Mouse (Mus musculus): ENCODE results near the gene Nfic. TPM values are rescaled to one million over a fixed set of nuclear protein-coding genes. Genes with fewer than 3 reads are reported as not detected.

The Nfic gene
- polyA plus RNA-seq, 1 experiment from 2014 or later, result 41.8 TPM

- POLR2A ChIA-PET, result interaction anchor here (1.1 to 1.5 kb wide), 3 partner anchors 11 to 16 kb away, joined by 3 to 4 read pairs (median 3); partner anchors contain the start of gene 4930404N11Rik
- no peak for ATAC-seq
- no peak for DNase-seq (ENCODE audit: low read depth, low spot score)
- CTCF ChIA-PET, result interaction anchor here (1.5 to 2.0 kb wide), 2 partner anchors 15 to 84 kb away, joined by 3 to 5 read pairs; partner anchors contain the start of gene Pip5k1c
- no peaks in the 10 kb centered on the region for H3K27me3 ChIP-seq
- no peak for TF ChIP-seq CTCF (IDR thresholded peaks at IDR 0.05)
- in situ Hi-C loops (cut with MboI; ENCODE audit: low pct_unique_long_range_greater_than_20kb), result no loop called here
These were observed 78.7 kb downstream of the Nfic start for GRCm38 (mm10) chr10:81376561-81377361.

- DNase-seq (ENCODE audit: low read depth, low spot score) (no peak), ATAC-seq (no peak)
- no peaks in the 10 kb centered on the region for H3K27me3 ChIP-seq
- ChIA-PET CTCF (interaction anchor here (2.0 kb wide), 1 partner anchor 83 kb away, joined by 5 read pairs; the partner anchor contains the start of gene Pip5k1c), POLR2A (interaction anchor here (1.5 kb wide), 1 partner anchor 9 kb away, joined by 4 read pairs; the partner anchor contains the start of gene 4930404N11Rik)
- no peak for TF ChIP-seq CTCF (IDR thresholded peaks at IDR 0.05)
- in situ Hi-C loops (cut with MboI; ENCODE audit: low pct_unique_long_range_greater_than_20kb), result no loop called here
These were observed 80.1 kb downstream of the Nfic start for GRCm38 (mm10) chr10:81375322-81375721.

GRCm38 (mm10) chr10:81367207-81367495, 88.3 kb downstream of the Nfic start:
- TF ChIP-seq CTCF (IDR thresholded peaks at IDR 0.05), result no peak
- ChIA-PET CTCF (no interaction called here), POLR2A (no interaction called here)
- in situ Hi-C loops (cut with MboI; ENCODE audit: low pct_unique_long_range_greater_than_20kb), result no loop called here
- no peak for DNase-seq (ENCODE audit: low read depth, low spot score)
- ATAC-seq, result no peak
- H3K27me3 ChIP-seq, result no peaks in the 10 kb centered on the region

GRCm38 (mm10) chr10:81366477-81367206, 88.8 kb downstream of the Nfic start:
- DNase-seq (ENCODE audit: low read depth, low spot score) (no peak), ATAC-seq (no peak)
- ChIA-PET POLR2A (interaction anchor here (1.4 kb wide), 1 partner anchor 9 kb away, joined by 4 read pairs; no protein-coding TSS in a partner anchor), CTCF (no interaction called here)
- no peak for TF ChIP-seq CTCF (IDR thresholded peaks at IDR 0.05)
- H3K27me3 ChIP-seq, result no peaks in the 10 kb centered on the region
- in situ Hi-C loops (cut with MboI; ENCODE audit: low pct_unique_long_range_greater_than_20kb), result no loop called here

GRCm38 (mm10) chr10:81365672-81366476, 89.6 kb downstream of the Nfic start, which contains the start of gene 4930404N11Rik:
TSS of gene 4930404N11Rik (minus strand) at chr10:81365816.
- ChIA-PET CTCF (no interaction called here), POLR2A (interaction anchor here (1.4 kb wide), 1 partner anchor 10 kb away, joined by 4 read pairs; no protein-coding TSS in a partner anchor)
- peak; percentile 12 for ATAC-seq
- no peaks in the 10 kb centered on the region for H3K27me3 ChIP-seq
- TF ChIP-seq CTCF (IDR thresholded peaks at IDR 0.05), result no peak
- in situ Hi-C loops (cut with MboI; ENCODE audit: low pct_unique_long_range_greater_than_20kb), result no loop called here
- no peak for DNase-seq (ENCODE audit: low read depth, low spot score)

- CTCF ChIA-PET, result no interaction called here
- DNase-seq (ENCODE audit: low read depth, low spot score) (no peak), ATAC-seq (no peak)
- TF ChIP-seq CTCF (IDR thresholded peaks at IDR 0.05), result no peak
- POLR2A ChIA-PET, result interaction anchor here (1.3 to 1.4 kb wide), 2 partner anchors 11 to 13 kb away, joined by 3 to 4 read pairs; partner anchors contain the start of gene Fzr1
- H3K27me3 ChIP-seq, result no peaks in the 10 kb centered on the region
- in situ Hi-C loops (cut with MboI; ENCODE audit: low pct_unique_long_range_greater_than_20kb), result no loop called here
These were observed 90.4 kb downstream of the Nfic start for GRCm38 (mm10) chr10:81365073-81365472.

GRCm38 (mm10) chr10:81364666-81365065, 90.8 kb downstream of the Nfic start:
- ChIA-PET CTCF (interaction anchor here (0.6 kb wide), 1 partner anchor 33 kb away, joined by 3 read pairs; no protein-coding TSS in a partner anchor), POLR2A (interaction anchor here (1.3 kb wide), 1 partner anchor 13 kb away, joined by 3 read pairs; the partner anchor contains the start of gene Fzr1)
- ATAC-seq (no peak), DNase-seq (ENCODE audit: low read depth, low spot score) (no peak)
- no peak for TF ChIP-seq CTCF (IDR thresholded peaks at IDR 0.05)
- in situ Hi-C loops (cut with MboI; ENCODE audit: low pct_unique_long_range_greater_than_20kb), result no loop called here
- H3K27me3 ChIP-seq, result no peaks in the 10 kb centered on the region

GRCm38 (mm10) chr10:81363436-81364346, 91.7 kb downstream of the Nfic start:
- POLR2A ChIA-PET, result interaction anchor here (1.3 kb wide), 1 partner anchor 14 kb away, joined by 3 read pairs; the partner anchor contains the start of gene Fzr1
- CTCF ChIA-PET, result no interaction called here
- DNase-seq (ENCODE audit: low read depth, low spot score) (no peak), ATAC-seq (no peak)
- H3K27me3 ChIP-seq, result no peaks in the 10 kb centered on the region
- TF ChIP-seq CTCF (IDR thresholded peaks at IDR 0.05), result no peak
- in situ Hi-C loops (cut with MboI; ENCODE audit: low pct_unique_long_range_greater_than_20kb), result no loop called here

- no peak for ATAC-seq
- DNase-seq (ENCODE audit: low read depth, low spot score), result no peak
- H3K27me3 ChIP-seq, result no peaks in the 10 kb centered on the region
- ChIA-PET POLR2A (no interaction called here), CTCF (interaction anchor here (1.0 kb wide), 1 partner anchor 15 kb away, joined by 3 read pairs; no protein-coding TSS in a partner anchor)
- in situ Hi-C loops (cut with MboI; ENCODE audit: low pct_unique_long_range_greater_than_20kb), result no loop called here
- no peak for TF ChIP-seq CTCF (IDR thresholded peaks at IDR 0.05)
These were observed 93.0 kb downstream of the Nfic start for GRCm38 (mm10) chr10:81362336-81362949.
